Mouse (Mus musculus) G1E (cell line): ENCODE results near the gene Pttg1. TPM values are rescaled to one million over a fixed set of nuclear protein-coding genes. Genes with fewer than 3 reads are reported as not detected.
A peak's percentile ranks its signal among the peaks of the same experiment; 100 is the strongest.

Experiments used
- ATAC-seq: 2 replicates; pipeline ENCODE4 v1.8.0; 2016; ENCODE audit warnings: mild to moderate bottlenecking; ENCODE audit not compliant: insufficient number of reproducible peaks, poor library complexity, low FRiP score, severe bottlenecking; ENCODE audit errors: extremely low read depth
- DNase-seq: peaks from one replicate; pipeline ENCODE4 v3.0.0; 2012; ENCODE audit warnings: low spot score
- H3K27me3 ChIP-seq: 2 replicates; pipeline ENCODE4 v1.6.1; 2012; ENCODE audit warnings: mild to moderate bottlenecking, low read length, inconsistent platforms; ENCODE audit not compliant: insufficient read depth
- H3K36me3 ChIP-seq: replicated peaks from 2 replicates; pipeline ENCODE3; 2012; ENCODE audit warnings: mild to moderate bottlenecking, inconsistent platforms
- H3K4me1 ChIP-seq: 2 replicates; pipeline ENCODE4 v1.6.1; 2012; ENCODE audit warnings: low read depth, low read length, inconsistent platforms, mixed read lengths; ENCODE audit not compliant: insufficient read depth
- H3K4me3 ChIP-seq: 2 replicates; pipeline ENCODE4 v1.5.1; 2012; ENCODE audit warnings: low read depth, mild to moderate bottlenecking, inconsistent platforms, low read length, moderate library complexity, mixed read lengths
- H3K9me3 ChIP-seq: replicated peaks from 2 replicates; pipeline ENCODE4 v1.6.1; 2012; ENCODE audit warnings: inconsistent platforms
- CTCF ChIP-seq: IDR thresholded peaks from 2 replicates; pipeline ENCODE4 v1.5.1; 2012; ENCODE audit warnings: low read depth, low read length, inconsistent platforms, mixed read lengths
- GATA1 ChIP-seq: IDR thresholded peaks from 2 replicates; pipeline ENCODE4 v1.6.1; 2012; ENCODE audit warnings: borderline replicate concordance, low read length, inconsistent platforms, mixed read lengths
- GATA2 ChIP-seq: IDR thresholded peaks from 2 replicates; pipeline ENCODE4 v1.6.1; 2012; ENCODE audit warnings: low read depth, low read length, inconsistent platforms, borderline replicate concordance
- POLR2AphosphoS5 ChIP-seq: IDR thresholded peaks from 2 replicates; pipeline ENCODE4 v1.6.1; 2012; ENCODE audit warnings: low read depth, low read length, inconsistent platforms; ENCODE audit not compliant: insufficient replicate concordance
- TAL1 ChIP-seq: conservative IDR thresholded peaks from 2 replicates; pipeline ENCODE4 v1.6.1; 2012; ENCODE audit warnings: low read depth, low read length, inconsistent platforms, mixed read lengths
- polyA plus RNA-seq: library from polyadenylated mRNA; stranded (reverse); fragments of >175 nt; gene quantifications from 2 replicates; pipeline ENCODE4 v1.2.3, GENCODE M21; 2012
- total RNA-seq, 2 experiments: library from RNA; stranded (forward) in 1 of 2; stranded (reverse) in 1 of 2; fragments of 200-1000 nt in 1 of 2; fragments of >200 nt in 1 of 2; fragmentation: Nextera tagmentation in 1 of 2; gene quantifications; 2 replicates each; pipeline ENCODE4 v1.2.3; 2014 to 2017

The Pttg1 gene
- total and polyA plus RNA-seq, 3 experiments = 9.3 to 105 (median 63.5) TPM

DNA sequence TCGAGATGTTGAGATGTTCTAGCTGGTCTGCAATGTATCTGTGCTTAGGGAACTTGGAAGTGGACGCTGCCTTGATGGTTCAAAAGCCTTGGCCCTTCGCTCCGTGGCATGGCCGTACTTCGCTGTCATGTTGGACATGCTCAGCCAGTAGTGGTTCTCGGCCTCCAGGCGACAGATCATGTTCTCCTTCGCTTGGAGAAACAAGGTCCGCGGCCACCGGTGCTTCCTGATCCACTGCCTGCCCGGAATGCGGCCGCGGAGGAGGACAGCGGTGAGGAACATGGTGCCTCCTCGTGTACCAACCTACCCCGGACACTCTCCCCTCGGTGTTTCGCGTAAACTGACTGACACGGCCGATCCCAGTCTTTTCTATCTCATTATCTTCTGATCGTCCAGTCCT is 37.2 kb upstream of the Pttg1 start:
- H3K36me3 ChIP-seq = no peaks in the 10 kb centered on the region
- peaks cover 2% of the 10 kb centered on the region; the same call in 1 of the 2 replicates for H3K9me3 ChIP-seq
- peaks cover 5% of the 10 kb centered on the region; the same call in 1 of the 2 replicates for H3K27me3 ChIP-seq
- TF ChIP-seq GATA1 (no peak), POLR2AphosphoS5 (no peak), CTCF (no peak)
- ATAC-seq = no peak
- no peak overlapping the region for H3K4me3 ChIP-seq
- DNase-seq = no peak
- H3K4me1 ChIP-seq = no peaks in the 10 kb centered on the region

DNA sequence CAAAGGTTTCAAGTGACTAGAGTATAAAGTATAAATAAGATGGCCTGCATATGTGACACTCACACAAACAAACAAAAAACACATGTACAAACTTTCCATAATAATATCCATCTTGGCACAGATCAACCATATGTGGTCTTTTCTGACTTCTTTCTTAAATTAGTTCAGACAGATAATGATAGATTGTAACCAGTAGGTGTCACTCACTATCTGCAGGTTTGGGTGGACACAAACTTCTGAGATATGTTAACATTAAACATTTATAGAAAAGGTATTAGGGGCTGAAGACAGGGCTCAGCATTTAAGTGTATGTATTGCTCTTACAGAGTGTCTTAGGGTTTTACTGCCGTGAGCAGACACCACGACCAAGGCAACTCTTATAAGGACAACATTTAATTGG is 26.2 kb upstream of the Pttg1 start:
- H3K4me3 ChIP-seq = no peak overlapping the region
- H3K9me3 ChIP-seq = no peaks in the 10 kb centered on the region
- no peak for ATAC-seq
- H3K27me3 ChIP-seq = peaks cover 5% of the 10 kb centered on the region
- DNase-seq = no peak
- peaks cover 5% of the 10 kb centered on the region for H3K36me3 ChIP-seq
- H3K4me1 ChIP-seq = no peaks in the 10 kb centered on the region
- no peak for TF ChIP-seq POLR2AphosphoS5

DNA sequence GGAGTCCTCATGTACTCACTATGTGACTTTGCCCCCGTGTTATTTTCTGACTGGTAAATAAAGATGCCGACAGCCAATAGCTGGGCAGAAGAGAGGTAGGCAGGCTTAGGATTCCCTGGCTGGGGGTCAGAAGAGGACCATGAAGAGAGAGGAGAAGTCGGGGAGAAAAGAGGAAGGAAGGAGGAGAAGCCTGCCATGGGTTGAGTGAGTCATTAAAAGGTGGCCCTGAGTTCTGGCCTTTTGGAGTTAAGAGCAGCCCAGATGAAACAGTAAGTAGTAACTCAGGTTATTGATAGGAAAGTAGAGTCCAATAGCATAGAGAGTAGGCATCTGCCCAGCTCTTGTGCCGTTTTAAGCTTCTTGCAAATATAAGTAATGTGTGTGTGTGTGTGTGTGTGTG is 25.3 kb upstream of the Pttg1 start:
- Histone ChIP-seq H3K27me3 (peaks cover 5% of the 10 kb centered on the region), H3K36me3 (peaks cover 11% of the 10 kb centered on the region), H3K4me1 (no peaks in the 10 kb centered on the region), H3K4me3 (no peak overlapping the region), H3K9me3 (no peaks in the 10 kb centered on the region)
- TF ChIP-seq GATA2 = no peak
- TF ChIP-seq TAL1 = no peak
- peak; percentile 40 for ATAC-seq
- no peak for DNase-seq

GRCm38 (mm10) chr11:43449916-43450315 is 23.9 kb upstream of the Pttg1 start:
- Histone ChIP-seq H3K36me3 (peaks cover 25% of the 10 kb centered on the region), H3K9me3 (no peaks in the 10 kb centered on the region), H3K27me3 (peaks cover 5% of the 10 kb centered on the region), H3K4me3 (no peak overlapping the region), H3K4me1 (no peaks in the 10 kb centered on the region)
- TF ChIP-seq TAL1 = no peak
- no peak for TF ChIP-seq CTCF
- no peak for TF ChIP-seq POLR2AphosphoS5
- ATAC-seq = no peak
- no peak for DNase-seq

GRCm38 (mm10) chr11:43443183-43443582 is 17.1 kb upstream of the Pttg1 start:
- Histone ChIP-seq H3K36me3 (peaks cover 92% of the 10 kb centered on the region), H3K4me3 (no peak overlapping the region), H3K9me3 (no peaks in the 10 kb centered on the region), H3K27me3 (no peaks in the 10 kb centered on the region), H3K4me1 (no peaks in the 10 kb centered on the region)
- ATAC-seq = no peak
- no peak for DNase-seq
- no peak for TF ChIP-seq POLR2AphosphoS5

DNA sequence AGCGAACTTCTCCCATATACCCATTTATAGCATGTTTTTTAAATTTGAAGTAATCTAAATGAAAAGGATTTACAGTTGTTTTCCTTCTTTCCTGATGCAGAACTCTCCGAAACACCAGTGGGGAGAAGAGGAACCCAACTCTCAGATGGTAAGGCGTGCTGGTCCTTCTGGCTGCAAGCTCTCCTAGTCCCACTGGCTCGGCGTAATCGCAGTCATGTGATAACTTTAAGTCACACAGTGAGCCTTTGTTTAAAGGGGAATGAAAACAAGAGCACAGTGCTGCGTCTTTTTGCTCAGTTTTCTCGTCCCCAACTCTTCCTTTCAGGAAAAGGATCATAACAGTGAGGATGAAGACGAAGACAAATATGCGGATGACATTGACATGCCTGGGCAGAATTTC is 15.1 kb upstream of the Pttg1 start:
- Histone ChIP-seq H3K4me1 (no peaks in the 10 kb centered on the region), H3K9me3 (no peaks in the 10 kb centered on the region), H3K36me3 (peaks cover 99% of the 10 kb centered on the region), H3K27me3 (no peaks in the 10 kb centered on the region), H3K4me3 (no peak overlapping the region)
- TF ChIP-seq CTCF (no peak), GATA1 (no peak), POLR2AphosphoS5 (no peak), TAL1 (no peak), GATA2 (no peak)
- ATAC-seq = no peak
- no peak for DNase-seq

DNA sequence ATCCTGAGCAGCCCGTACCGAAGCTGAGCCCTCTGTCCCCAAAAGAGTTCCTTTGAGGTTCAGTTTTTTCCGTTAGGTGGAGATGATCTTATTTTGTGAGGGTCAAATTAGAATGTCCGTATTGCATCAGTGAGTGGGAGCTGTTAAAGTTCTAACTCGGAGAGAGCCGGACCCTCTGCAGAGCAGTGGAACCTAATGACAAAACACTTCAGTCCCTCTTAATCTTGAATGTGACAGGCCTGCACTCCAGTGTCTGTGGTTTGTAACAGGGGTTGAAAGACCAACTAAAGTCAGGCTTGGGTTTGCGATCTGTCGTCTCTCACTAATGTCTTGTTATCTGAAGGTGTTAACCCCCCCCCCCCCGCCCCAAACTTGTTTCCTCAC is 8.0 kb upstream of the Pttg1 start:
- ATAC-seq = 0 out of 2 replicates have a peak, but pooled peaks have one; percentile 11
- H3K4me1 ChIP-seq = peaks cover 10% of the 10 kb centered on the region
- DNase-seq = no peak
- H3K9me3 ChIP-seq = no peaks in the 10 kb centered on the region
- peak overlapping the region; percentile 95 for H3K4me3 ChIP-seq
- peaks cover 34% of the 10 kb centered on the region for H3K36me3 ChIP-seq
- no peaks in the 10 kb centered on the region; the same call in 1 of the 2 replicates for H3K27me3 ChIP-seq
- TF ChIP-seq TAL1 (no peak), POLR2AphosphoS5 (no peak), CTCF (no peak), GATA2 (no peak), GATA1 (no peak)
